Mouse (Mus musculus) CH12.LX (cell line): ENCODE data around the gene Midn. TPM values are rescaled to one million over a fixed set of nuclear protein-coding genes. Genes with fewer than 3 reads are reported as not detected.

Source experiments
- DNase-seq: peaks from one replicate; pipeline ENCODE4 v3.0.0-alpha.2; 2013; ENCODE audit errors: extremely low read depth
- H3K27ac ChIP-seq: 2 replicates; pipeline ENCODE4 v1.5.1; 2012; ENCODE audit warnings: low read depth, mild to moderate bottlenecking, control low read depth, moderate library complexity; ENCODE audit not compliant: insufficient read depth
- H3K27me3 ChIP-seq: replicated peaks from 2 replicates; pipeline ENCODE3; 2012; ENCODE audit warnings: inconsistent platforms
- H3K36me3 ChIP-seq, 2 experiments: replicated peaks in 1 of 2; 2 replicates each; pipeline versions ENCODE3 to v1.6.1; 2012; ENCODE audit warnings: inconsistent platforms in 1 of 2, low read length in 1 of 2, mild to moderate bottlenecking in 1 of 2, mixed read lengths in 1 of 2, moderate library complexity in 1 of 2; ENCODE audit not compliant: control insufficient read depth in 1 of 2, insufficient read depth in 1 of 2
- H3K4me1 ChIP-seq, 2 experiments: 2 replicates each; pipeline ENCODE4 v1.6.1; 2012; ENCODE audit warnings: inconsistent platforms in 1 of 2, moderate library complexity in 1 of 2; ENCODE audit not compliant: insufficient read depth in 2 of 2, control insufficient read depth in 1 of 2
- H3K4me2 ChIP-seq: 2 replicates; pipeline ENCODE4 v1.6.1; 2012; ENCODE audit warnings: low read depth, mild to moderate bottlenecking, control low read depth; ENCODE audit not compliant: poor library complexity, insufficient read depth, severe bottlenecking
- H3K4me3 ChIP-seq, 3 experiments: fragments of 150-350 bp in 1 of 3; sonication (generic) in 1 of 3; replicated peaks in 1 of 3; 2 replicates each; pipeline versions ENCODE3 to v1.5.1; 2011 to 2012; ENCODE audit warnings: low read depth in 2 of 3, low read length in 2 of 3, mild to moderate bottlenecking in 2 of 3, moderate library complexity in 2 of 3, control low read depth in 1 of 3, improper control_type of control experiment in 1 of 3, inconsistent platforms in 1 of 3, mixed read lengths in 1 of 3; ENCODE audit not compliant: poor library complexity in 1 of 3
- H3K79me2 ChIP-seq: replicated peaks from 2 replicates; pipeline ENCODE4 v1.6.1; 2012; ENCODE audit warnings: mild to moderate bottlenecking, moderate library complexity; ENCODE audit not compliant: control insufficient read depth, poor library complexity, insufficient read depth, severe bottlenecking; ENCODE audit errors: extremely low read depth
- H3K9ac ChIP-seq: 2 replicates; pipeline ENCODE4 v1.6.1; 2012; ENCODE audit warnings: low read depth, mild to moderate bottlenecking, control low read depth, moderate library complexity; ENCODE audit not compliant: insufficient read depth
- H3K9me3 ChIP-seq: replicated peaks from 2 replicates; pipeline ENCODE3; 2012; ENCODE audit warnings: low read length, inconsistent platforms, mixed read lengths
- BHLHE40 ChIP-seq: IDR thresholded peaks from 2 replicates; pipeline ENCODE4 v1.6.1; 2011; ENCODE audit warnings: mild to moderate bottlenecking, low read depth, low read length, improper control_type of control experiment
- CHD1 ChIP-seq: IDR thresholded peaks from 2 replicates; pipeline ENCODE4 v1.6.1; 2012; ENCODE audit warnings: low read depth, low read length, improper control_type of control experiment, inconsistent platforms
- CHD2 ChIP-seq: IDR thresholded peaks from 2 replicates; pipeline ENCODE4 v1.6.1; 2011; ENCODE audit warnings: low read length, improper control_type of control experiment
- CTCF ChIP-seq, 2 experiments: IDR thresholded peaks in 1 of 2; conservative IDR thresholded peaks in 1 of 2; 2 replicates each; pipeline ENCODE4 v1.5.1; 2011 to 2012; ENCODE audit warnings: low read depth in 2 of 2, low read length in 2 of 2, improper control_type of control experiment in 1 of 2, inconsistent platforms in 1 of 2, mild to moderate bottlenecking in 1 of 2, moderate library complexity in 1 of 2
- E2F4 ChIP-seq: IDR thresholded peaks from 2 replicates; pipeline ENCODE4 v1.6.1; 2011; ENCODE audit warnings: low read depth, low read length, improper control_type of control experiment; ENCODE audit not compliant: insufficient replicate concordance
- ELF1 ChIP-seq: IDR thresholded peaks from 2 replicates; pipeline ENCODE4 v1.6.1; 2014; ENCODE audit warnings: low read depth, mild to moderate bottlenecking, inconsistent platforms, low read length, improper control_type of control experiment
- EP300 ChIP-seq: IDR thresholded peaks from 2 replicates; pipeline ENCODE4 v1.6.1; 2011; ENCODE audit warnings: low read length, improper control_type of control experiment
- ETS1 ChIP-seq: conservative IDR thresholded peaks from 2 replicates; pipeline ENCODE4 v1.6.1; 2012; ENCODE audit warnings: low read depth, mild to moderate bottlenecking, inconsistent platforms, low read length, improper control_type of control experiment, moderate library complexity
- GABPA ChIP-seq: IDR thresholded peaks from 2 replicates; pipeline ENCODE4 v1.6.1; 2012; ENCODE audit warnings: low read depth, low read length, improper control_type of control experiment, inconsistent platforms; ENCODE audit not compliant: insufficient replicate concordance
- HCFC1 ChIP-seq: IDR thresholded peaks from 2 replicates; pipeline ENCODE4 v1.6.1; 2012; ENCODE audit warnings: low read depth, mild to moderate bottlenecking, inconsistent platforms, low read length, improper control_type of control experiment
- IRF4 ChIP-seq: IDR thresholded peaks from 2 replicates; pipeline ENCODE4 v1.6.1; 2014; ENCODE audit warnings: low read depth, mild to moderate bottlenecking, inconsistent platforms, low read length, improper control_type of control experiment
- JUND ChIP-seq: conservative IDR thresholded peaks from 2 replicates; pipeline ENCODE4 v1.6.1; 2011; ENCODE audit warnings: low read depth, low read length, improper control_type of control experiment
- MAX ChIP-seq: IDR thresholded peaks from 2 replicates; pipeline ENCODE4 v1.6.1; 2011; ENCODE audit warnings: low read length, improper control_type of control experiment
- MAZ ChIP-seq: IDR thresholded peaks from 2 replicates; pipeline ENCODE4 v1.6.1; 2012; ENCODE audit warnings: low read depth, mild to moderate bottlenecking, inconsistent platforms, low read length, improper control_type of control experiment, moderate library complexity
- MEF2A ChIP-seq: IDR thresholded peaks from 2 replicates; pipeline ENCODE4 v1.6.1; 2014; ENCODE audit warnings: low read depth, mild to moderate bottlenecking, inconsistent platforms, low read length, improper control_type of control experiment, borderline replicate concordance
- NELFE ChIP-seq: IDR thresholded peaks from 2 replicates; pipeline ENCODE4 v1.6.1; 2011; ENCODE audit warnings: low read depth, low read length, improper control_type of control experiment
- NRF1 ChIP-seq: IDR thresholded peaks from 2 replicates; pipeline ENCODE4 v1.6.1; 2014; ENCODE audit warnings: low read depth, mild to moderate bottlenecking, inconsistent platforms, low read length, improper control_type of control experiment, moderate library complexity
- PAX5 ChIP-seq: IDR thresholded peaks from 2 replicates; pipeline ENCODE4 v1.6.1; 2012; ENCODE audit warnings: low read length, inconsistent platforms, mixed read lengths
- POLR2A ChIP-seq: IDR thresholded peaks from 2 replicates; pipeline ENCODE4 v1.6.1; 2011; ENCODE audit warnings: low read depth, mild to moderate bottlenecking, improper control_type of control experiment, low read length
- POLR2AphosphoS2 ChIP-seq: IDR thresholded peaks from 2 replicates; pipeline ENCODE4 v1.6.1; 2011; ENCODE audit warnings: low read depth, low read length, improper control_type of control experiment
- RCOR1 ChIP-seq: conservative IDR thresholded peaks from 2 replicates; pipeline ENCODE4 v1.6.1; 2012; ENCODE audit warnings: low read depth, mild to moderate bottlenecking, inconsistent platforms, low read length, improper control_type of control experiment
- SIN3A ChIP-seq: IDR thresholded peaks from 2 replicates; pipeline ENCODE4 v1.6.1; 2012; ENCODE audit warnings: low read length, improper control_type of control experiment, inconsistent platforms
- SMC3 ChIP-seq: IDR thresholded peaks from 2 replicates; pipeline ENCODE4 v1.6.1; 2011; ENCODE audit warnings: low read depth, low read length, improper control_type of control experiment
- TBP ChIP-seq: conservative IDR thresholded peaks from 2 replicates; pipeline ENCODE4 v1.6.1; 2011; ENCODE audit warnings: low read depth, low read length, improper control_type of control experiment
- TCF12 ChIP-seq: IDR thresholded peaks from 2 replicates; pipeline ENCODE4 v1.6.1; 2014; ENCODE audit warnings: low read depth, mild to moderate bottlenecking, inconsistent platforms, low read length, improper control_type of control experiment
- UBTF ChIP-seq: IDR thresholded peaks from 2 replicates; pipeline ENCODE4 v1.6.1; 2012; ENCODE audit warnings: low read depth, mild to moderate bottlenecking, inconsistent platforms, low read length, improper control_type of control experiment, moderate library complexity
- USF2 ChIP-seq: conservative IDR thresholded peaks from 2 replicates; pipeline ENCODE4 v1.6.1; 2011; ENCODE audit warnings: low read depth, low read length, improper control_type of control experiment
- ZMIZ1 ChIP-seq: IDR thresholded peaks from 2 replicates; pipeline ENCODE4 v1.6.1; 2012; ENCODE audit warnings: low read depth, mild to moderate bottlenecking, inconsistent platforms, low read length, improper control_type of control experiment
- ZNF384 ChIP-seq: IDR thresholded peaks from 2 replicates; pipeline ENCODE4 v1.6.1; 2012; ENCODE audit warnings: low read depth, low read length, improper control_type of control experiment, inconsistent platforms
- dilution Hi-C: fragments of 300-500 bp; cut with MboI; formaldehyde crosslinking; loops from 2 replicates; pipeline ENCODE4 v1.14.3; 2020; ENCODE audit warnings: low sequenced_read_pairs; ENCODE audit not compliant: extremely low pct_unique_long_range_greater_than_20kb, extremely low pct_ligation_motif_present
- in situ Hi-C: fragments of 300-500 bp; cut with MboI; formaldehyde crosslinking; loops from 3 replicates; pipeline ENCODE4 v1.14.3; 2019; ENCODE audit warnings: low sequenced_read_pairs, low pct_ligation_motif_present, low pct_unique_long_range_greater_than_20kb, mixed read lengths
- polyA plus RNA-seq: library from polyadenylated mRNA; unstranded; fragments of >175 nt; gene quantifications from 2 replicates; pipeline ENCODE4 v1.2.1, GENCODE M21; 2012; ENCODE audit warnings: low read depth; ENCODE audit not compliant: insufficient read length
- total RNA-seq, 2 experiments: library from RNA; depleted of rRNA; stranded (reverse); fragments of 300-350 nt in 1 of 2; fragments of >200 nt in 1 of 2; gene quantifications; 2 replicates each; pipeline ENCODE4 v1.2.3; 2012 to 2014

Gene Midn
- total and polyA plus RNA-seq, 3 experiments, result 4.7 to 33.2 (median 16.2) TPM

DNA sequence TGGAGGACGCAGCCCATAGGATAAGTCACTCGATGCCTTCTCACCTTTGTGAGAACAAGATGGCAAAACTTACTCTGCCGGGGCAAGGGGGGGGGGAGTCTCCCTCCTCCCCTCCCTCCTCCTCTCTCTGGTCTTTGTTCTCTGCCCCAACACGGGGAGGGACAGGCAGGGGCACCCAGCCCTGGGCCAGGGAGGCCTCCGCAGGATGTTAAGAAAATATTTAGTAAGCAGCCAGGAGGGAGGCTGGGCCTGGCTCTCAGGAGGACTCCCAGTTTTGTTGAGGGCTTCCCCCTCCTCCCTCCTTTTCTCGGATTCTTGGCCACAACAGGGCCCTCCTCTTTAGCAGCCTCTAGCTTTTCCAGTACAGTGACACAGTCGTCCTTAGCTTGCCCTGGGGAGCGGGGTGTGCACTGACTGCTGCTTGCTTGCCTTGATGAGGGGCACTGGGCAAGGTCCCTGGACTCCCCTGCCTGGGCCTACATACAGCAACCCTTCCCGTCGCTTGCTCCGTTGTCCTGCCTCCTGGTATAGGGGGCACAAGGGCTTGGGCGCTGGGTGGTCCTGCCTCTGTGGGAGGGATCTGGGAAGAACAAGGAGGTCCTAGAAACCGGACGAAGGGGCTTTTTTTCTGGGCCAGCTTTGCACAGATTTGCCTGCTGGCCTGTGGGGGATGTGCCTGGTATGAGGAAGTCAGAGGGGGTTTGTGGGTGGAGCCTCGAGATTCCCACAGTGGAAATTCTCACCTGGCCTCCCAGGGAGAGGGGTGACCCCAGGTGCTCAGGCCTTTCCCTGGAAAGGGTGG lies 4.2 kb downstream of the Midn start:
- peaks cover 20 to 50% of the 10 kb centered on the region in 2 experiments for H3K4me1 ChIP-seq
- H3K9me3 ChIP-seq, result no peaks in the 10 kb centered on the region
- in situ Hi-C loops, result no loop called here
- H3K9ac ChIP-seq, result peak overlapping the region; percentile 95
- H3K79me2 ChIP-seq, result peaks cover 15% of the 10 kb centered on the region
- H3K27me3 ChIP-seq, result no peaks in the 10 kb centered on the region
- no peak for TF ChIP-seq UBTF
- TF ChIP-seq ELF1, result peak; percentile 75
- TF ChIP-seq E2F4, result no peak
- TF ChIP-seq CHD2, result 0 out of 2 replicates have a peak, but pooled peaks have one; percentile 25
- TF ChIP-seq ZNF384, result peak; percentile 57
- TF ChIP-seq CHD1, result 0 out of 2 replicates have a peak, but pooled peaks have one; percentile 26
- TF ChIP-seq PAX5, result no peak
- peak; percentile 55; the same call in 1 of the 2 replicates for TF ChIP-seq HCFC1
- peak; percentile 22; the same call in 1 of the 2 replicates for TF ChIP-seq TCF12
- TF ChIP-seq POLR2AphosphoS2, result no peak
- no peak for TF ChIP-seq EP300
- no peak for TF ChIP-seq GABPA
- TF ChIP-seq POLR2A, result no peak
- peak; percentile 7; the same call in 1 of the 2 replicates for TF ChIP-seq NELFE
- peak; percentile 65; the same call in 1 of the 2 replicates for TF ChIP-seq MAZ
- peak overlapping the region; percentile 81 to 84 (median 82) for H3K4me3 ChIP-seq
- dilution Hi-C loops, result no loop called here
- peak overlapping the region; percentile 67 for H3K4me2 ChIP-seq
- H3K27ac ChIP-seq, result peak overlapping the region; percentile 96
- no peak for DNase-seq
- H3K36me3 ChIP-seq, result peaks cover 40 to 49% of the 10 kb centered on the region in 2 experiments

DNA sequence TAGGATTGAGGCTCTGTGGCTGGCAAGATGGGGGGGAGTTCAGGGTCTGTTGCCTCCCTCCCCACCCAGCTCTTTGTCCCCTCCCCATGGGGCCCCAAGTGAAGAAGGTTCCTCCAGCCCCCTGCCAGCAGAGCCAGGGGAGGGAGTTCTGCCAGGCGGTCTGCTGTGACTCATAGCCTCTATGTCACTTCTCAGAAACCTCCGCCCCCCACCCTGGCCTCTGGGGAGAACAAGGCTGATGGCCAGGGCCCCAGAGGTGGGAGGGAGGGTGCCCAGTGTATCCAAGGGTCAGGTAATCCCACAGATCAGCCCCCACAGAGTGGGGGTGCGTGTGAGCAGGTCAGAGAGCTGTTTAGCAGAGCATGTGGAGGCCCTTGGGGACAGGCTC lies 4.8 kb downstream of the Midn start:
- peaks cover 15 to 49% of the 10 kb centered on the region in 2 experiments for H3K4me1 ChIP-seq
- no peaks in the 10 kb centered on the region for H3K9me3 ChIP-seq
- peaks cover 15% of the 10 kb centered on the region for H3K79me2 ChIP-seq
- in situ Hi-C loops, result no loop called here
- H3K36me3 ChIP-seq, result peaks cover 40 to 51% of the 10 kb centered on the region in 2 experiments
- H3K27me3 ChIP-seq, result no peaks in the 10 kb centered on the region
- peak overlapping the region; percentile 96 for H3K27ac ChIP-seq
- H3K4me3 ChIP-seq, result peak overlapping the region; percentile 81 to 84 (median 82)
- peak; percentile 78 for DNase-seq
- H3K4me2 ChIP-seq, result peak overlapping the region; percentile 67
- H3K9ac ChIP-seq, result peak overlapping the region; percentile 95
- dilution Hi-C loops, result no loop called here
- no peak for TF ChIP-seq PAX5
- no peak for TF ChIP-seq TBP
- no peak for TF ChIP-seq JUND
- TF ChIP-seq CHD1, result peak; percentile 84; the same call in 1 of the 2 replicates
- TF ChIP-seq POLR2AphosphoS2, result no peak
- TF ChIP-seq UBTF, result no peak
- TF ChIP-seq MEF2A, result peak; percentile 49
- TF ChIP-seq ZNF384, result no peak
- TF ChIP-seq CHD2, result peak; percentile 65; the same call in 1 of the 2 replicates
- no peak for TF ChIP-seq USF2
- peak; percentile 73 for TF ChIP-seq ETS1
- peak; percentile 82 for TF ChIP-seq IRF4
- peak; percentile 90 for TF ChIP-seq SIN3A
- no peak for TF ChIP-seq CTCF (conservative IDR thresholded peaks at IDR 0.05 in 1 of 2, IDR thresholded peaks at IDR 0.05 in 1 of 2; ENCODE audit: low read depth in 2 of 2, low read length in 2 of 2)
- TF ChIP-seq NRF1, result no peak
- 0 out of 2 replicates have a peak, but pooled peaks have one; percentile 14 for TF ChIP-seq SMC3
- no peak for TF ChIP-seq ELF1
- peak; percentile 25 for TF ChIP-seq HCFC1
- no peak for TF ChIP-seq ZMIZ1
- TF ChIP-seq NELFE, result no peak; the same call in 1 of the 2 replicates
- 0 out of 2 replicates have a peak, but pooled peaks have one; percentile 42 for TF ChIP-seq MAX
- 0 out of 2 replicates have a peak, but pooled peaks have one; percentile 69 for TF ChIP-seq RCOR1
- no peak for TF ChIP-seq GABPA
- TF ChIP-seq E2F4, result no peak
- peak; percentile 62 for TF ChIP-seq BHLHE40
- no peak; the same call in 1 of the 2 replicates for TF ChIP-seq POLR2A
